Mouse (Mus musculus): ENCODE data around the gene Rgs14. TPM values are rescaled to one million over a fixed set of nuclear protein-coding genes. Genes with fewer than 3 reads are reported as not detected.

Gene Rgs14
- polyA plus RNA-seq, 1 experiment from 2014 or later, result 62.3 TPM

DNA sequence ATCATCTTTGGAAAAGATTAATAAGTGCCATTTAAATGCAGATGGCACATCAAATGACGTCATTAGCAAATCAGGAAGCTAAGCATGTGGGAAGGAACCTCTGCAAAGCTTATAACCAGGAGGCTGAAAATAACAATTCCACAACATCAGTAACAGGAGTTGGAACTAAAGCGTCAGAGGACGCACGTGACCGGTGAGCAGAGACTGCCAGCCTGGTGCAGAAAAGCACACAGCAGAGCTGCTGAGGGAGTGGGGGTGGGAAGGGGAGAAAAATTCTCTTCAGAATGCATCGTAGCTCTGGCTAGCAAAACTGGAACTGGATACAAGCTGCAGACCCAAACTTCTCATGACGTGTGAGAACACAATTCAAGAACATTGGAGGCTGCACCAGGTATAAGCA, 25.2 kb upstream of the Rgs14 start:
- no peak for DNase-seq (ENCODE audit: low spot score)

DNA sequence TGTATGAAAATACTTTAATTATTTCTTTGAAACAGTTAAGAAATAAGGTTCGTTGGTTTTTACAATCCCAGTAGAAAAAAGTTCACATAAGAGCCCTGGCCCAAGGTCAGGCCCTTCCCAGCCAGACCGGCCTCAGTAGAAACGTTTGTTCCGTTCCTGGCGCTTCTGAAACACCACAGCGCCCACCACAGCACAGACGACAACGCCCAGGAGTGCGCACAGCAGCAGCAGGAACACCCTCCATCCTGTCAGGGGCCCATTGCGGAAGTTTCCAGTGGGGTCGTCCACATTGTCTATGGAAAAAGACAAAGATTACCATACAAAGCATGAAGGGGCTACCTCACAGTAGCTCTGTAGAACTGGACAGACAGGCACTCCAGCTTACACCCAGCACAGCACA, 22.8 kb upstream of the Rgs14 start:
- DNase-seq (ENCODE audit: low spot score), result no peak

DNA sequence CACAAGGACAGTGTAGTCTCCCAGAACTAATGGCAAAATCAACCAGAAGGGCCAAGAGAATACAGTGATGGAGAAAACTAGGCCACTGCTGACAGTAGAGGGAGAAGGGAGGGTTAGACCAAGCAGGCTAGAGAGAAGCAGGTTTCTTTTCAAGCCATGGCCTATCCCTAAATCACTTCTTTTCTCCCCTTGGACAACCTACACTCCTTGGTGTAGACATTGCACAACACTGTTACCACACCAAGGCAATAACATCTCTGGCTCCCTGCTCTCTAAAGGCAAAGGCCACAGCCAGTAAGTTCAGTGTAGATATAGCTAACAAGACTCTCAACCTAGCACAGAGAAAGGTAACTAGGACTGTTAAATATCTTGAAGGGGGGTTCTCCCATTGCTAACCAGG, 8.4 kb upstream of the Rgs14 start:
- no peak for DNase-seq (ENCODE audit: low spot score)

DNA sequence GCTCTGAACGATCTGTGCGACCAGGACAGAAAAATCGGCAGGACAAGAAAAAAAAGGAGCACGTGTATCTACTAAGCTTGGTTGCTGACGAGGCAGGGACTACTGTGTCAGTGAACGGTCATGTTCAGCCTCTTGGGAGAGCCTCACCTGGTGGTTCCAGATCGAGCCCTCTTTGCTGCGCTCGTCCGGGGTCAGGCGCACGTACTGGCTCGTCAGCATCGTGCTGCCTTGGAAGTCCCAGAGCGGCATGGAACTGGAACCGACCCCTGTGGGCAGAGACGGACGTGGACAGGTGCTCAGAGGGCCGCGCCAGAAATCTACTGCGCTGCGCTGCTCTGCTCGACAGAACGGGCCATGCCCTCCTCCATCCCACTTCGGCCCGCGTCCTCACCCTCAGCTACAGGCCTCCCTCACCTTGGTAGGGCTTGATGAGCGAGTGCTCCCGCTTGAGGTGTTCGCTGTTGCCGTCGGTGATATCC, 7.5 kb upstream of the Rgs14 start:
- peak; percentile 35 for DNase-seq (ENCODE audit: low spot score)

DNA sequence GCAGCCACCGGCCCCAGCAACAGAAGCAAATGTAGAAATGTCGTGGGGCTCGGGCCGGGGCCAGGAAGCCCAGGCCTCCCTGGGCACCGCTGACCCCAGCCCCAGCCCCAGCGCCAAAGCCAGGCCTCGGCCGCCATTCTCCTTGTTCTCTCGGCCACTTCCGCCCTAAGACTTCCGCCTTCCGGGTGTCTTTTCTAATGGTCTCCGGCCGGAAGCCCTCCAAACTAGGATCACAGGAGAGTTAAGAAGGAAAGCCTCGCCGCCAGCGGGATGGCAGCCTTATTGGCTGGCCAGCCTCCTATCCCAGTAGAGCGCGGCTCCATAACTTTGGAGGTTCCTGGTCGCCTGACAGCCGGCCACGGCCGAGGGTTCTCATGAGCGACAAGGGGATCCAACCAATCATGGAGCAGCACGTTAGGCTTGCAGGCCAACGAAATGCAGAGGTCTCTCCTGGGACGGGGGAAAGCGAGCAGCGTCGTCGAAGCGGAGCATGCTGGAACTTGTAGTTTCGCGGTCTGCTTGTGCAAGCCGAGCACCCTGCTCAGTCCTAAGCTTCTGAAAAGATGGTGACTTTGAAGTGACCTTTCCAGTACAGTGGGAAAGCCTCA, 7.0 kb upstream of the Rgs14 start, which contains the start of gene Lman2:
Gene Lman2, minus strand, starts transcription at position 331 of the 608 bp plus-strand sequence.
- peak; percentile 94 for DNase-seq (ENCODE audit: low spot score)

DNA sequence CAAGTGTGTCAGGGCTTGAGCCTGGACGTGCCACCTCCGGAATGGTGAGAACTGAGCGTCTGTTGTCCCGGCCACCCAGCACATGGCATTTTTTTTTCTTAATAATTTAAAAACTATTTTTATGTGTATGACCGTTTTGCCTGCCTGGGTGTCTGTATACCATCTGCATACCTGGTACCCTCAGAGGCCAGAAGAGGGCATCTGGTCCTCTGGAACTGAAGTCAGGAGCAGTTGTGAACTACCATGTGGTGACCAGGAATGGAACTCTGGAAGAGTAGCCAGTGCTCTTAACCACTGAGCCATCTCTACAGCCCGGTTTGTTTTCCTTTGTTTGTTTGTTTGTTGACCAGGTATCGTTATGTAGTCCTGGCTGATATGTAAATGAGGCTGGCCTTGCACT, 1.1 kb upstream of the Rgs14 start:
- no peak for DNase-seq (ENCODE audit: low spot score)

DNA sequence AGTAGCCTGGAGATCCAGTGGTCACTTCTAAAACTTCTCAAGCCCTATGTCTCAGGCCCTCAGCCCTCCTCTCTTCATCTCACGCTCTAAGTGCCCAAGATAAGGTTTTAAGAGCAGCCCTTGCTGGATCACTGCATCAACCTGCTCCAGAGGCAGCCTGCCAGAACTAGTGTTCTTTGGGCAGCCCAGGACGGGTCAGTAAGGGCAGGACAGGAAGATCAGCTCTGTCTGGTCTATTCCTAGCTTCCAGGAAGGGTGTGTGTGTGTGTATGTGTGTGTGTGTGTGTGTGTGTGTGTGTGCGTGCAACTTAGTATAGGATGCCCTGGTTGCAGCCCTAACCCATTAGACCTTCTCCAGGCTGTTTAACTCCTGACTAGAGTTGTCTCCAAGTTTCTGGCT, 702 bp downstream of the Rgs14 start:
- DNase-seq (ENCODE audit: low spot score), result no peak

DNA sequence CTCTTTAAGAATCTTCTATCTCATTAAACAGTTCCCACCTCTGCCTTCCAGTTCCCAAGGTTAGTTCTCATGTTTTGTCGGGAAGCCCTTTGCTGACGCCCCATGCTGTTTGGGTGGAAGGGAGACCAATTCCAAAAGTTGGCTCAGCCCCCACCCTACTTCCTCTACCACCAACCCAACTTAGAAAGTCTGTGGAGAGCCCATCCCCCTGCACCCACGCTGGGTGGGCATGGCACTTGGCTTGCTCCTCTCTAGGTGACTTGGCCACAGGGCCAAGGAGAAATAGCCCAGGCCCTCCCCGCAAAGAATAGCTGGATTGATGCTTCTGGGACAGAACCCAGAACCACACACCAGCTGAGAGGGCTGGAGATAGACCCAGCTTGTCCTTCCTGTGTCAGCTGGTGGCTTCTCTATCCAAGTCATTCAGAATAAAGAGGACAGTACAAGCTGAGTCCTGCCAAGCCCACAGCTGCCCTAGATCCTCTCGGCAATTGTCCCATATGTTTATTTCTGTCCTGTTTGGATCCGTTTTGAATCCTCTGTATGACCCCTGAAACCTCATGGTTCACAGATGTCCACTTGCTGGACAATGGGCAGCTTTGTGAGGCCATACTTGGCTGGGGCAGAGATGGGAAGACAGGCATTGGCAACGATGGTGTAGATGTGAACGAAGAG, 1.6 kb downstream of the Rgs14 start:
- no peak for DNase-seq (ENCODE audit: low spot score)

DNA sequence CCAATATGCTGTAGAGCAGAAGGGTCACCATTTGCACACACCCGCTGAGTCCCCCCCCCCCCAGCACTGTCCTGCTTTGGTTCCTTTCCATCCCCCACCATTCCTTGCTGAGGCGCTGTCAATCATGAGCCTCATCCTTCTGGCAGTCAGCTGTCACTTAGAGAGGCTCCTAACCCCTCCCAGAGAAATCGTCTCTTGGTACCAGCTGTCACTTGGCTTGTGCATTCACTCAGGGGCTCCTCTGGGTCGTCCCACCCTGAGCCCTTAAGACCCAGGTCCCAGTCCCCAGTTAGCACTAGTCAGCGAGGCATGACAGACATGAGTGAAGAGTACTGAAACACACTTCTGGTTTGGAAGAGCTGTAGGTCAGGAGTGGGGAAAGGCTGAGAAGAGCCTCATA, 2.2 kb downstream of the Rgs14 start:
- DNase-seq (ENCODE audit: low spot score), result no peak

DNA sequence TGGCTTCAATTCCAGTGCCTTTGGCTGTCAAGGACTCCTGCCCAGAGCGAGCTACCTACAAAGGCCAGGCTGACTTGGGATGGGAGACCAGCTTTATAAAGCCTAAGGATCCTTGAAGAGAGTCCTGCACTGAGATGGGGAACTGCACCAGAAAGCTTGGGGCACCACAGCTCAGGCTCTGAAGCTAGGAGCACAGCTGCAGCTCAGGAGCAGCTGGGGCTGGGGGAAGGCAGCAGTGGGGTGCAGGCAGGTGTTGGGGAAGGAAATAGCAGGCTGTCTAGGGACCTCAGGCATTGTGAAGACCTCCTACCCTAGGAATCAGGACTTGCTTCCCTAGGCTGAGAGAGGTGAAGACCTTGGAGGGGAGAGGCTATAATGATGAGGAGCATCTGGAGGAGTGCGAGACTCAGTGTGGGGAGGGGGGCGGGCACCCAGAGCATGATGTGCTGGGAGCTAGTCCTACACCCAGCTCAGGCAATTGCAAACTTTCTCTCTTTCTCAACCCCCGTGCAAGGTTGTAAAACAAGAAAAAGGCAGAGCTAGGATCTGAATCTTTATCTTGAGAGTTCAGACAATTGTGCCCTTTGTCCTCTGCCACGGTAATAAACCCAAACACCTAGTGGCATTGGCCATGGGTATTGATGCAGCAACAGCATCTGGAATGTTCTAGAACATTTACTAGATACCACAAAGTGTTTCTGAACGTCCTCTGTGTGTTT, 4.8 kb downstream of the Rgs14 start:
- peak; percentile 82 for DNase-seq (ENCODE audit: low spot score)

DNA sequence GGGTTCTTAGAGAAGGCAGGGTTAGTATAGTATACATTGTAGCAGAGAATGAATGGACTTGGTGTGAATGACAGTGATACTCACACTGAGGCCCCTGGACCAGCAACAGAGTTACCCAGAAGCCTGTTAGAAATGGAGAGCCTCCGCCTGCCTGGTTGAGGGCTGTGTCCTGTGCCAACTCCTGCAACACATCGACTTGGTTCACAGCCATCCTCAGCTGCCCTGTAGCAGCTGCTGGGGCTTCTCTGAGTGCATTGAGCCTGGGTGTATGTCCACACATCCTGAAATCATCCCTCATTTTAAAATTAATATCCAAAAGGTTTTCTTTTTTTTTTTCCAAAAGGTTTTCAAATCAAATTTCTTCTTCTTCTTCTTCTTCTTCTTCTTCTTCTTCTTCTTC, 6.3 kb downstream of the Rgs14 start:
- DNase-seq (ENCODE audit: low spot score), result no peak

DNA sequence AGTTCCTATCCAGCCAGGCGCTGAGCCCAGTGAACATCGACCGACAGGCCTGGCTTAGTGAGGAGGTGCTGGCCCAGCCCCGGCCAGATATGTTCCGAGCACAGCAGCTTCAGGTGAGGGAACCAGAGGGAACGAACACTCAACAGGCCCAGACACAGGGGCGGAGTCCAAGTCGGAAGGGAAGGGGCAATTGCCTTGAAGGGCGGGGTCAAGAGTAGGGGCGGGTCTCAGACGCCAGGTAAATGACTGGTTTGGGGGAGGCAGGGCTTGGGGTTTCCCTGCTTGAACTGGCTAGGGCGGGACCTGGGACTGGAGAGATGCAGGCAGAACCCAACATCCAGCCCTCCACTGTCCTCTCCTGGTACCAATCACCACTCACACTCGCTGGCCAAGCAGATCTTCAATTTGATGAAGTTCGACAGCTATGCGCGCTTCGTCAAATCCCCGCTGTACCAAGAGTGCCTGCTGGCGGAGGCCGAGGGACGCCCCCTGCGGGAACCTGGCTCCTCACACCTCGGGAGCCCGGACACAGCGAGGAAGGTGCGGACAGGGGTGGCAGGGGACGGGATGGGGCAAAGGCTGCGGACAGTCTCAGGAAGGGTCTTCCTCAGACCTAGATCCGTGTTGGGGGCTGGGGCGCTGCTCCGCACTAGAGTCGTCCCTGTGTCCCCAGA, 9.5 kb downstream of the Rgs14 start:
- no peak for DNase-seq (ENCODE audit: low spot score)

DNA sequence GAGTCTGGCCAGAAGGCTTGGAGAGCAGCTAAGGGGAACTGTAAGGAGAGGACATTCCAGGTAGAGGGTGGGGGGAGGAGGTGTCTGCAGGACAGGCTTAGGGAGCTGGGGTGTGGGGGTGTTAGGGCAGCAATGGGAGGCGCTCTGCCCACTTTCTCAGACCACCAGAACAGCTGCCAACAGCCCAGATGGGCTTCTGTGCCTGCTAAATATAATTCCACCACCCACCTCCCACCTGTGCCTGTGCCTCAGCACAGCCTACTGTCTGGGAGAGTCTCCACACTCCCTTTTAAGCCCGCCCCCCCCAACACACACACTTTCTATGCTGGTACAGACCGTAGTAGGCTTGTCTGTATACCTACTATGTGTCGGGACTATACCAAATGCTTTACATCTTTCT, 12.3 kb downstream of the Rgs14 start:
- DNase-seq (ENCODE audit: low spot score), result no peak

DNA sequence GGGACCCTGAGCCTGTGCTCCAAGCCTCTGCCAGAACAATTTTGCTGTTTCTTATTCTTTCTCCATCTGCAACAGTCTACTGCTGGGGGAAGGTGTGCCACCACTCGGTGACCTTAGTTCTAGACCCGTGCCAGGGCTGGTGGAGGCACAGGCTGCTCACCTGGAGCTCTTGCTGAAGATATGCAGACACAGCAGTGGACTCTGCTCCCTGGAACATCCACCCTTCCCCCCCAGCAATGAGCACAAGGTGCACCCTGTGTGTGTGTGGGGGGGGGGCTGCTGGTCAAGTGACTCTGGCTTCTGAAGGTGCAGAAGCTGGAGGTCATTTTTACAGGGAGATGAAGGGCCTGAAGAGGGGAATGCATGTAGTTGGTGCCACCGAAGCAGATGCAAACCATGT, 21.1 kb downstream of the Rgs14 start:
- no peak for DNase-seq (ENCODE audit: low spot score)

DNA sequence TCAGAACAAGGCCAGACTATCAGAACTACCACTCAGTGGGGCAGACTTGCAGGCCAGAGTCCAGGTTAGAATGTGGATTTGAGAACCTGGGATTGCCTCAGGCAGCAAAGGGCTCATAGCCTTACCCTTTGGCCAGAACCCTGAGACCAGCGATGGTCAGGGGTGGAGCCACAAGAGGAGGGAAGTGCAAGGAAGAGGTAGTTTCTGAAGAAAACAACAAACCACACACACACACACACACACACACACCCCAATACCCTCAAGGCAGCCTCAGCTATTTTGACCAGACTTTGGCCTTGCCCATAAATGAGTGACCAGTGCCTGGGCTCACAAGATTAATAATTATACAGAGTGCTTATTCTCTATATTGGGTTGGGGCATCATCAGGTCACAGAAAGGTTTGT, 22.1 kb downstream of the Rgs14 start:
- DNase-seq (ENCODE audit: low spot score), result no peak

DNA sequence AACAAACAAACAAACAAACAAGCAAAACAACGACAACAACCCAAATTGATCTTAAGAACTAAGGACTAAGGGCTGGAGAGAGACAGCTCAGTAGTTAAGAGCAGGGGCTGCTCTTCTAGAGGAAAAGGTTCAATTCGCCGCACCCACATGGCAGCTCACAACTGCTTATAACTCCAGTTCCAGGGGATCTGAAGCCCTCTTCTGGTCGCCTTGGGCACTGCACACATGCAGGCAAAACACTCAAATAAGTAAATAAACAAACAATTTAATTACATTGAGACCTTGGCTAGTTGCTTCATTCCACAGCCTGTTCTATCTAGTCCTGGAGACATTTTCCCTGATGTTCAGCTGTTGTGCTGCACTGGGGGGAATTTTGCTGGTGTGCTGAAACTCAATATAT, 23.4 kb downstream of the Rgs14 start:
- peak; percentile 60 for DNase-seq (ENCODE audit: low spot score)

DNA sequence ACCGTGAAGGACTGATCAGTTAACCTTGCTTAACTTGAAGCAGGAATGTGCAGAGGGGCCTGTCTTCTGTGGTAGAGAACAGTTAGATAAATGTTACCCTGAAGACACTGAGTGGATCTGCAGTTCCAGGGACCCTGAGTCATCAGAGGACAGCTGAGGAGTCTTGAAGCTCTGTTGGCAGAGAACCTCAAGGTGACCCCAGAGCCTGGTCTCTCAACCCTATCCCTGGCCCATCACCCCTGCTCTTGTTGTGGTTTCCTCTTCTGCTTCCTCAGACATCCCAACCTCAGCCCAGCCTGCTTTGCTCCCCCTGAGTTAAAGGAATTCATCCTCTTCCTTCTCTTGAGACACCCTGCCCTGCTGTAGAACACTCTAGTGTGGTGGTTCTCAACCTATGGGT, 28.6 kb downstream of the Rgs14 start, which contains the start of gene Slc34a1:
Gene Slc34a1, plus strand, starts transcription at position 100 of the 400 bp plus-strand sequence.
- no peak for DNase-seq (ENCODE audit: low spot score)

DNA sequence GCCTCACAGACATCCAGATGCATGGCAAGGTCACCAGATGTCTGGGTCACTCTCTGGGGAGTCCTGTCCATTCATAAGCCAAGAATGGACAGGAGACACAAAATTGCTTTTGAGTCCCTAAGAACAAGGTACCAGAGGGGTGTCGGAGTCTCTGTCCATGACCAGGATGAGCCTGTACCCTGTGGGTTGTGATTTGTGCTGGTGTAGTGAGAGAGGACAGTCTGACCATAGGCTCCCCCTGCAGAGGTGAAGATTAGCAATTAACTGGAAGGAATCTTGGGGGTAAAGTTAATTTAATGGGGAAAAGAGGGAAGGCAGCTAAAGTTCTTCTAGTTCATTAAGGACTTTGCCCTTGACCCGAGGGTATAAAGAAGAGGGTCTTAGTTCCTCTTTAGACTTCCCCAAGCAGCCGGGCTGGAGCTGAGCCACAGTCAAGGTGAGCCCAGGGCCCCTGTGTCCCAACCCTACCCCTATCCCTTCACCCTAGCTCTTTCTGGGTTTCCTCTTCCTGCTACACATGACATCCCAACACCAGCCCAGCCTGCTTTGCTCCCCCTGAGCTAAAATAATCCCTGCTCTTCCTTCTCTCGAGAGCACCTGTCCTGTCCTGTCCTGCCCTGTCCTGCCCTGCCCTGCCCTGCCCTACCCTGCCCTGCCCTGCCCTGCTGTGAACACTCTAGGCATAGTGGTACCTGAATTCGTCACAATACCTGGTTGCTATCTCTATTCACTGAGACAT, 29.9 kb downstream of the Rgs14 start:
- DNase-seq (ENCODE audit: low spot score), result no peak

DNA sequence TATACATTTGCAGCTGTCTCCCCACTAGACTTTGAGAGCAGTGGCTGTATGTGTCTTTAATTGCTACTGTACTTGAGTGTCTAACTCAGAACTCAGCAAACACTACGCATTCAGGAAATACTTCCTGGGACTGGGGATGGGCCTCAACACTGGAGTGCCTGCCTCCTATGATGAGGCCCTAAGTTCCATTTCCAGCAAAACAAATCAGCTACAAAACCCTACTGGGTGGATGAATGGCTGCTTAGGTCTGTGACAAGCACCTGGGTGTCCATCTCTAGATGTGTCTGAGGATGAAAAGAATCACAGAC, 30.5 kb downstream of the Rgs14 start:
- DNase-seq (ENCODE audit: low spot score), result no peak

DNA sequence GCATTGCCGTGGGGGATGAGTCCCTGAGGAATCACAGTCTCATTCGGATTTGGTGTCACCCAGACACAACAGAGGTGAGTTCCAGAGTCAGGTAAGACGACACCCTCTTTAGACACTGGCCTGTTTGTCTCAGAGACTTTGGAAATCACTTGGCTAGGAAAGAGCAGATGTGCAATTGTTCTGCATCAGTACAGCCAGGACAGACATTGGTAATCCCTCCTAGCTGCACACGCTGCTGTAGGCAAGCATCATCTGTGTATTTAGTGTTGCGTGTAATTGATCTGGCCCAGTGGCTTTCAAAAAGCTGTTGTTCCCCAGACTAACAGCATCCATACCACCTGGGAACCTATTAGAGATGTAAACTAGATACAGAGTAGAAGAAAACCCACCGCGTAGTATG, 33.7 kb downstream of the Rgs14 start:
- DNase-seq (ENCODE audit: low spot score), result no peak
